Mouse (Mus musculus) kidney, postnatal 10 days (tissue): Measurements from ENCODE around the gene Il10.

ENCODE experiments used
- DNase-seq: peaks from one replicate; pipeline ENCODE4 v3.0.0; 2021; ENCODE audit warnings: mixed read lengths

Il10 gene

GRCm38 (mm10) chr1:131049361-131049806, 29.7 kb downstream of the Il10 start:
- DNase-seq: no peak

GRCm38 (mm10) chr1:131050011-131050410, 30.4 kb downstream of the Il10 start:
- no peak for DNase-seq

GRCm38 (mm10) chr1:131050617-131051016, 31.0 kb downstream of the Il10 start:
- DNase-seq: no peak

- DNase-seq: no peak
Observed at GRCm38 (mm10) chr1:131051073-131051472, 31.4 kb downstream of the Il10 start.

GRCm38 (mm10) chr1:131053239-131053638, 33.6 kb downstream of the Il10 start:
- DNase-seq: peak; percentile 70

GRCm38 (mm10) chr1:131053656-131054055, 34.0 kb downstream of the Il10 start:
- DNase-seq: no peak

- DNase-seq: no peak
Observed at GRCm38 (mm10) chr1:131054251-131054650, 34.6 kb downstream of the Il10 start.

- DNase-seq: no peak
Observed at GRCm38 (mm10) chr1:131058431-131058830, 38.8 kb downstream of the Il10 start.

GRCm38 (mm10) chr1:131059411-131059810, 39.8 kb downstream of the Il10 start:
- DNase-seq: no peak

- no peak for DNase-seq
Observed at GRCm38 (mm10) chr1:131059841-131060240, 40.2 kb downstream of the Il10 start.

GRCm38 (mm10) chr1:131060290-131061253, 40.9 kb downstream of the Il10 start:
- peak; percentile 64 for DNase-seq

- no peak for DNase-seq
Observed at GRCm38 (mm10) chr1:131061740-131062254, 42.2 kb downstream of the Il10 start.

- no peak for DNase-seq
Observed at GRCm38 (mm10) chr1:131062821-131063220, 43.2 kb downstream of the Il10 start.

- no peak for DNase-seq
Observed at GRCm38 (mm10) chr1:131064202-131064601, 44.6 kb downstream of the Il10 start.

GRCm38 (mm10) chr1:131068011-131068727, 48.5 kb downstream of the Il10 start:
- DNase-seq: no peak

GRCm38 (mm10) chr1:131069010-131069409, 49.4 kb downstream of the Il10 start:
- DNase-seq: no peak

- no peak for DNase-seq
Observed at GRCm38 (mm10) chr1:131072376-131072990, 52.8 kb downstream of the Il10 start.

- no peak for DNase-seq
Observed at GRCm38 (mm10) chr1:131074524-131074938, 54.9 kb downstream of the Il10 start.
